Mouse (Mus musculus) stomach, embryonic 16.5 days (tissue): ENCODE measurements around the gene Smyd2. TPM values are rescaled to one million over a fixed set of nuclear protein-coding genes. Genes with fewer than 3 reads are reported as not detected.
A peak's percentile ranks its signal among the peaks of the same experiment; 100 is the strongest.

Experiments used
- ATAC-seq: fragments of 200-750 bp; cut with Nextera tagmentation; 2 replicates; pipeline ENCODE4 v1.8.0; 2017; ENCODE audit warnings: moderate number of reproducible peaks, moderate TSS enrichment; ENCODE audit not compliant: insufficient read depth, low FRiP score
- H3K27ac ChIP-seq: fragments of 300-500 bp; sonication (generic); 2 replicates; pipeline ENCODE4 v1.5.1; 2014; ENCODE audit warnings: low read length
- H3K27me3 ChIP-seq: fragments of 300-500 bp; sonication (generic); 2 replicates; pipeline ENCODE4 v1.6.1; 2014; ENCODE audit warnings: low read length, control low read depth, mixed read lengths; ENCODE audit not compliant: control insufficient read depth, insufficient read depth
- H3K36me3 ChIP-seq: fragments of 300-500 bp; sonication (generic); 2 replicates; pipeline ENCODE4 v1.6.1; 2014; ENCODE audit warnings: low read length; ENCODE audit not compliant: control insufficient read depth, insufficient read depth
- H3K4me1 ChIP-seq: fragments of 300-500 bp; sonication (generic); 2 replicates; pipeline ENCODE4 v1.6.1; 2014; ENCODE audit warnings: low read length, control low read depth, mixed read lengths; ENCODE audit not compliant: control insufficient read depth, insufficient read depth
- H3K4me2 ChIP-seq: fragments of 300-500 bp; sonication (generic); 2 replicates; pipeline ENCODE4 v1.6.1; 2014; ENCODE audit warnings: low read depth, low read length, mixed read lengths
- H3K4me3 ChIP-seq: fragments of 300-500 bp; sonication (generic); replicated peaks from 2 replicates; pipeline ENCODE4 v1.5.1; 2014; ENCODE audit warnings: mild to moderate bottlenecking, low read length
- H3K9ac ChIP-seq: fragments of 300-500 bp; sonication (generic); 2 replicates; pipeline ENCODE4 v1.6.1; 2014; ENCODE audit warnings: low read length
- H3K9me3 ChIP-seq: fragments of 300-500 bp; sonication (generic); replicated peaks from 2 replicates; pipeline ENCODE4 v1.6.1; 2016; ENCODE audit warnings: low read length, control low read depth; ENCODE audit not compliant: control insufficient read depth
- WGBS: fragments of 180-500 bp; shearing (Covaris S2); extraction: QIAGEN DNeasy Blood & Tissue Kit; methylation state at CpG from one replicate; pipeline ENCODE4 v1.1.7; 2014; 5-methylcytosine and 5-hydroxymethylcytosine counted together
- polyA plus RNA-seq: library from polyadenylated mRNA; unstranded; fragments of >200 nt; fragmentation: Nextera tagmentation; extraction: Ambion mirVana; gene quantifications from 2 replicates; pipeline ENCODE4 v1.2.1, GENCODE M21; 2015

The Smyd2 gene
- polyA plus RNA-seq, 1 experiment from 2014 or later, result 79.8 TPM

- 88% methylated on average over 2 of the region's 2 CpGs for WGBS
- H3K4me1 ChIP-seq, result no peaks in the 10 kb centered on the region
- H3K9ac ChIP-seq, result no peak overlapping the region
- H3K4me3 ChIP-seq, result no peak overlapping the region
- H3K36me3 ChIP-seq, result peaks cover 27% of the 10 kb centered on the region
- ATAC-seq, result no peak
- H3K9me3 ChIP-seq, result no peaks in the 10 kb centered on the region
- no peak overlapping the region for H3K27ac ChIP-seq
- no peaks in the 10 kb centered on the region for H3K27me3 ChIP-seq
- no peak overlapping the region for H3K4me2 ChIP-seq
Measured at GRCm38 (mm10) chr1:189846319-189846718, 75.8 kb downstream of the Smyd2 start.

- peaks cover 4% of the 10 kb centered on the region; the same call in 1 of the 2 replicates for H3K4me1 ChIP-seq
- no peaks in the 10 kb centered on the region for H3K9me3 ChIP-seq
- no peak overlapping the region for H3K4me2 ChIP-seq
- WGBS, result 77% methylated on average over 13 of the region's 13 CpGs
- ATAC-seq, result no peak
- no peaks in the 10 kb centered on the region for H3K27me3 ChIP-seq
- no peak overlapping the region for H3K27ac ChIP-seq
- H3K9ac ChIP-seq, result no peak overlapping the region
- H3K36me3 ChIP-seq, result no peaks in the 10 kb centered on the region
- H3K4me3 ChIP-seq, result no peak overlapping the region
Measured at GRCm38 (mm10) chr1:189834166-189834565, 88.0 kb downstream of the Smyd2 start.

GRCm38 (mm10) chr1:189833351-189833750 lies 88.8 kb downstream of the Smyd2 start:
- no peak for ATAC-seq
- H3K9me3 ChIP-seq, result no peaks in the 10 kb centered on the region
- WGBS, result 64% methylated on average over 7 of the region's 7 CpGs
- H3K4me1 ChIP-seq, result peaks cover 4% of the 10 kb centered on the region; the same call in 1 of the 2 replicates
- H3K27me3 ChIP-seq, result no peaks in the 10 kb centered on the region
- H3K9ac ChIP-seq, result no peak overlapping the region
- no peak overlapping the region for H3K27ac ChIP-seq
- no peak overlapping the region for H3K4me3 ChIP-seq
- no peak overlapping the region for H3K4me2 ChIP-seq
- no peaks in the 10 kb centered on the region for H3K36me3 ChIP-seq

- Histone ChIP-seq H3K27me3 (no peaks in the 10 kb centered on the region), H3K4me3 (no peak overlapping the region), H3K27ac (peak overlapping the region; percentile 39; the same call in 1 of the 2 replicates), H3K9me3 (no peaks in the 10 kb centered on the region), H3K4me1 (peaks cover 4% of the 10 kb centered on the region; the same call in 1 of the 2 replicates), H3K9ac (no peak overlapping the region), H3K4me2 (no peak overlapping the region), H3K36me3 (peaks cover 4% of the 10 kb centered on the region; the same call in 1 of the 2 replicates)
- WGBS, result 14% methylated on average over 12 of the region's 12 CpGs
- ATAC-seq, result peak; percentile 59; the same call in 1 of the 2 replicates
Measured at GRCm38 (mm10) chr1:189830797-189831232, 91.3 kb downstream of the Smyd2 start.

Other genes starting within 250 kb of the Smyd2 start
- gene Cenpf, start 234.3 kb downstream of the Smyd2 start, polyA plus RNA-seq, result 55.9 and 56.0 TPM in 2 replicates
- 8.4 and 8.7 TPM in 2 replicates for gene Ptpn14, start 194.1 kb downstream of the Smyd2 start, polyA plus RNA-seq
- gene Prox1, start 248.4 kb upstream of the Smyd2 start, polyA plus RNA-seq, result 1.5 and 2.5 TPM in 2 replicates